Mouse (Mus musculus) heart, embryonic 10.5 days (tissue): ENCODE data around the gene Lrrfip1. TPM values are rescaled to one million over a fixed set of nuclear protein-coding genes. Genes with fewer than 3 reads are reported as not detected.
A peak's percentile ranks its signal among the peaks of the same experiment; 100 is the strongest.

ENCODE experiments used
- DNase-seq: peaks from one replicate; pipeline ENCODE4 v3.0.0-alpha.2; 2017; ENCODE audit warnings: low spot score
- H3K27ac ChIP-seq: fragments of 300-500 bp; sonication (generic); 2 replicates; pipeline ENCODE4 v1.5.1; 2016; ENCODE audit warnings: mild to moderate bottlenecking
- H3K27me3 ChIP-seq: fragments of 300-500 bp; sonication (generic); 2 replicates; pipeline ENCODE4 v1.6.1; 2016; ENCODE audit warnings: mild to moderate bottlenecking; ENCODE audit not compliant: poor library complexity, insufficient read depth, severe bottlenecking
- H3K36me3 ChIP-seq: fragments of 300-500 bp; sonication (generic); 2 replicates; pipeline ENCODE4 v1.6.1; 2016; ENCODE audit warnings: mild to moderate bottlenecking, moderate library complexity
- H3K4me1 ChIP-seq: fragments of 300-500 bp; sonication (generic); 2 replicates; pipeline ENCODE4 v1.6.1; 2016; ENCODE audit warnings: mild to moderate bottlenecking
- H3K4me3 ChIP-seq: fragments of 300-500 bp; sonication (generic); 2 replicates; pipeline ENCODE4 v1.5.1; 2016; ENCODE audit warnings: mild to moderate bottlenecking, moderate library complexity
- H3K9me3 ChIP-seq: fragments of 300-500 bp; sonication (generic); 2 replicates; pipeline ENCODE4 v1.6.1; 2016; ENCODE audit warnings: mild to moderate bottlenecking, moderate library complexity
- WGBS: fragments of 180-500 bp; shearing (Covaris S2); methylation state at CpG from one replicate; pipeline ENCODE4 v1.1.7; 2016; 5-methylcytosine and 5-hydroxymethylcytosine counted together
- polyA plus RNA-seq: library from polyadenylated mRNA; unstranded; fragments of >200 nt; fragmentation: Nextera tagmentation; extraction: Ambion mirVana; gene quantifications from 2 replicates; pipeline ENCODE4 v1.2.1, GENCODE M21; 2016

Lrrfip1 gene
- polyA plus RNA-seq, 1 experiment from 2014 or later, result 91.6 TPM

DNA sequence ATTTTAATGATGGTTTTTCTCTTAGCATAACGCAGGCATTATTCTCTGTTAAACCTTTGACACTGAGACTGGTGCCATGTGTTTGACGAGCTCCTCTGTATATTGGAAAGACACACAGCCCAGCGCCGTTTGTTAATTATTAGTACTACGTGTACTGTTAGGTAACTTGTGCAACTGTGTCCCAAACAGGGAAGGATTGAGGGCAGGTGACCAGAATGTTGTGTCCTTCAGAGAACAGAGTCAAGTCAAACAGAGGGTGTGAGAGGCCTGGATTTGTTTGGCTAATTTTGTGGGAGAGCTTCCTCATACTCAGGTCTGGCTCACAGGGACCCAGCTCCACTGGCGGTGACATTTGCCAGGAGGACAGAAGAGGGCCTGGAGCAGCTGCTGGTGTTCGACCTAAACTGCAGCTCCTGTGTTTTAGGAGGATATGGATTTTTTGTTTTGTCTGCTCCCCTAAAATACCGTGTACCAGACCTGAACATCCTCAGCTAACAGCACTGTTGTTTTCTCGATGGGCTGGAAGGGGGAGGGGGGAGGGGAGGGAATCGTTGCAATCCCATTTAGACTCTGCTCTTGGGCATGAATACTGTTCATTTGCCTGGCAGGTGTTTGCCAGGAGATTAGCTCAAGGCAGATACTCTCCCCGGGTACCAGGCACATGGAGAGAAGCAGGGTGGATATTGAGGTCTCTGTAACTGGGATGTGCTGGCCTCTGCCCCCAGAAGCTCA is 103.3 kb downstream of the Lrrfip1 start:
- H3K27ac ChIP-seq, result 0 out of 2 replicates have a peak overlapping the region, but pooled peaks have one; percentile 22
- no peaks in the 10 kb centered on the region for H3K9me3 ChIP-seq
- no peak for DNase-seq
- no peak overlapping the region for H3K4me3 ChIP-seq
- peaks cover 64% of the 10 kb centered on the region for H3K36me3 ChIP-seq
- peaks cover 23% of the 10 kb centered on the region for H3K4me1 ChIP-seq
- no peaks in the 10 kb centered on the region for H3K27me3 ChIP-seq
- 81% methylated on average over 11 of the region's 11 CpGs for WGBS

DNA sequence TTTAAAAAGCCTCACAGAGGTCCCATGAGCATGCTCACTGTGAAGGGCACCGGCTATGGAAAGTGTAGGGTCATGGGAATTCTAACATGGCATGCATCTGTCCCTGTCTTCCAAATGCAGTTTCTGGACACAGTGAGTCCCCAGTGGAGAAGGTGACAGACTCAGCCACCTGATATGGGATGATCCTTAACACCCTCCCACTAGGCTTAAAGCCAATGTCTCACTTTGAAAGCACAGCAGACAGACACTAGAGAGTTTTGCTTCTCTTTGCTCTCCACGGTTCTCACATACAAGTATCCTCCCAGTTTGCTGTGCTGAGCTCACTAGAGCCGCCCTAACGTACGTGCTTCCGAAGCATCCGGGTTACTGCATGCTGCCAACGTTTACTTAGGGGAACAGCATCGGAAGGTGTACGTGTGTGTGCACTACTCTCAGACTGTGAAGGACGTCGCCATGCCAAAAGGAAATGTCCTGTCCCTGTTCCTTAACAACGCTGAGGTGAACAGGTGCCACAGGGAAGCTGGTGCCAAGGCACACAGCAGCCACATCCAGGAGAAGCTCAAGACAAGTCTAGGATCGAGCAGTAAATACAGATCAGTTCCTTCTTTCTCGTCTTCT is 104.9 kb downstream of the Lrrfip1 start:
- Histone ChIP-seq H3K27me3 (no peaks in the 10 kb centered on the region), H3K9me3 (no peaks in the 10 kb centered on the region), H3K4me3 (no peak overlapping the region), H3K27ac (no peak overlapping the region), H3K4me1 (peaks cover 22% of the 10 kb centered on the region), H3K36me3 (peaks cover 68% of the 10 kb centered on the region)
- 92% methylated on average over 15 of the region's 15 CpGs for WGBS
- DNase-seq, result no peak

DNA sequence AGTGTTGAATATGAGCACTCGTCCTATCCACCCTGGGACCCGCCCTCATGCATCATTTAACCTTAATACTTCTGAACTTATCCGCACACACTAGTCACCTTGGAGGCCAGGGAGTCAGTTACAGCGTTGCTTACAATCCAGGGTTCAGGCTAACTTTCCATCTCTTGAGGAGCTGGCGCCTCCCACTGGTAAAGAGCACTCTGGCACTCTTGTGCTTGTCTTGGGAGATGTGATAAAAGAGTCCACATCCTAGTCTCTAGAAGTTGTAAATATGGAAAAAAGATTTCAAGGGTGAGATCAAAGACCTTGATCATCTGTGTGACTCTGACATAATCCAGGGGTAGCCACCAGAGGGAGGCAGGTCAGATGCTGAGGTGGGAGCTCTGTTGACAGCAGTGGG is 109.0 kb downstream of the Lrrfip1 start:
- 57% methylated on average over 5 of the region's 5 CpGs for WGBS
- Histone ChIP-seq H3K4me1 (peaks cover 42% of the 10 kb centered on the region), H3K9me3 (no peaks in the 10 kb centered on the region), H3K27me3 (no peaks in the 10 kb centered on the region), H3K4me3 (no peak overlapping the region), H3K36me3 (peaks cover 65% of the 10 kb centered on the region), H3K27ac (no peak overlapping the region)
- DNase-seq, result no peak

DNA sequence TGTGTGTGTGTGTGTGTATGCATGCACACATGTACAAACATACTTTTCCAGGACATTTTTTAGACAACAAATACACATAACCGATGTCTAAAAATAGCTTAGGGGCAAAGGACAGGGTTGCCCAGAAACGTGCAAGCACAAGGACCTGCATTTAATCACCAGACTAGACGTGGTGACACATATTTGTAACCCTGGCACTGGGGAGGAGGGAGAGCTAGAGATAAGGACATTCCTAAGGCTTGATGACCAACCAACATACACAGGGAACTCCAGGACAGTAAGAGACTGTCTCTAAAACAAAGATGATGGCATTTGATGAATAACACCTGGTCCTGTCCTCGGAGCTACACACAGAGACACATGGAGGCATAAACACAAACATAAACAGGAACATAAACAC is 110.8 kb downstream of the Lrrfip1 start:
- Histone ChIP-seq H3K27me3 (no peaks in the 10 kb centered on the region), H3K9me3 (no peaks in the 10 kb centered on the region), H3K36me3 (peaks cover 66% of the 10 kb centered on the region), H3K4me3 (no peak overlapping the region), H3K4me1 (peaks cover 42% of the 10 kb centered on the region), H3K27ac (peak overlapping the region; percentile 69)
- peak; percentile 82 for DNase-seq
- 12% methylated on average over 4 of the region's 4 CpGs for WGBS

DNA sequence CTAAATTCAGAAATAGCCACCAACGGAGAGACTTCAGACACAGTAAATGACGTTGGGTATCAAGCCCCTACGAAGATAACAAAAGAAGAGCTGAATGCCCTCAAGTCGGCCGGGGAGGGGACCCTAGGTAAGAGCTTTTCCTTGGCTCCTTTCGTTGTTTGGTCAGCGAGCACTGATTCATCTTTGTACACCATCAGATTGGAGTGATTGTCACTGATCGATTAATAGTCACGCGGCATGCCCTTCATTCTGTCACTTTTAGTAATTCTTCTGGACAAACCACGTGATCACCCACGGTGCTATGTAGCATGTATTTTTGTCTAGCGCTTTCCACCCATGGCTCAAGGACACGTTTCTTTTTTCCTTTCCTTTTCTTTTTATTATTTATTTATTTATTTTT is 113.6 kb downstream of the Lrrfip1 start:
- 88% methylated on average over 14 of the region's 14 CpGs for WGBS
- no peaks in the 10 kb centered on the region for H3K27me3 ChIP-seq
- no peak for DNase-seq
- H3K27ac ChIP-seq, result no peak overlapping the region
- peaks cover 36% of the 10 kb centered on the region for H3K4me1 ChIP-seq
- no peak overlapping the region for H3K4me3 ChIP-seq
- H3K9me3 ChIP-seq, result no peaks in the 10 kb centered on the region
- H3K36me3 ChIP-seq, result peaks cover 62% of the 10 kb centered on the region

DNA sequence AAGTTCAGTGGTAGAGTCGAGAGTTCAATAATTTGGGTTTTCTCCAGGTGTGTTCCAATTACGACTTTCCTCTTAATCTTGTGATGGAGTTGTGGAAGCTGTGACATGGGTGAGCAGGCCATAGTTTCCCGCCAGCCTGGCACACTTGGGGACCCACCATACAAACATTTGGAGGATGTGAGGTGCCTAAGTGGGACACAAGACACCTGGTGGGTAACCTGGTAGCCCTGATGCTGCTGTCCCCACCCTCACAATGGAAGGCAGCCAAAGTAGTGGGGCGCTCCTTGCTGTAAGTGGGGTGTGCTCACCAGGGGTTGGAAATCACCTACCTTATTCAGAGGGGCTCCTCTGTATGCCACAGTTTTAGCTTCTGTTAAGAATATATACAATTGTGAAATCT is 114.1 kb downstream of the Lrrfip1 start:
- no peaks in the 10 kb centered on the region for H3K27me3 ChIP-seq
- no peak overlapping the region for H3K4me3 ChIP-seq
- no peak overlapping the region for H3K27ac ChIP-seq
- DNase-seq, result no peak
- peaks cover 62% of the 10 kb centered on the region for H3K36me3 ChIP-seq
- H3K9me3 ChIP-seq, result no peaks in the 10 kb centered on the region
- H3K4me1 ChIP-seq, result peaks cover 32% of the 10 kb centered on the region
- 91% methylated on average over 4 of the region's 4 CpGs for WGBS

DNA sequence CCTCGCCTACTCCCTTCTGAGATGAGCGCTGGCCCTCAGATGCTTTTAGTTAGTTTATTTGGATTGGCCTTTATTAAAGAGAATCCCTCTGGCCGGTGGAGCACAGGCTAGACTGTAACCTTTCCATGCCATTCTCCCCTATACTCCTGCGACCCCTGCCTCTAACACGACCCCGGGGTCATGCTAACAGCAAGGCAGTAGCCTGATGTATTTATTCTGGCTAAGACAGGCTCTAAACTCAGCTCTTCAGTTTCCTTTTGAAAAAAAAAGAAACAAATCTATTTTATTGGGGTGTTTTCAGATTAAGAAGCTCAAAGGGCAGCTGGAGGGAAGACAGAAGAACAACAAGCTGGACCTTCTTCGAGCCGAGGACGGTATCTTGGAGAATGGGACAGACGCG is 123.6 kb downstream of the Lrrfip1 start:
- H3K36me3 ChIP-seq, result peaks cover 82% of the 10 kb centered on the region
- no peak overlapping the region for H3K4me3 ChIP-seq
- DNase-seq, result no peak
- no peaks in the 10 kb centered on the region for H3K9me3 ChIP-seq
- no peak overlapping the region for H3K27ac ChIP-seq
- no peaks in the 10 kb centered on the region for H3K4me1 ChIP-seq
- no peaks in the 10 kb centered on the region for H3K27me3 ChIP-seq
- WGBS, result 92% methylated on average over 11 of the region's 11 CpGs

DNA sequence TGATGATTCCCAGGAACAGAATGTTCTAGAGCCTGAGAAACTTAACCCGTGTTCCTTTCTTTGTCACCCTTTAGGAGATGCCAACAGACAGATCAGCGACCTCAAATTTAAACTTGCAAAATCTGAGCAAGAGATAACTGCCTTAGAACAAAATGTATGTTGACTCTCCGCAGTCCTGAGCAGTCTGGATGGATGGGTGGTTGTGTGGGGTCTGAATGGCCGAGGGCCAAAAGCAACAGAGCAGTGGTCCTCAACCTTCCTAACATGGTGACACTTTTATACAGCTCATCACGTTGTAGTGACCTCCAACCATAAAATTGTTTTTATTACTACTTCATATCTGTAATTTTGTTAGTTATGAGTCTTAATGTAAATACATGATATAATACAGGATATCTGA is 124.5 kb downstream of the Lrrfip1 start:
- no peak for DNase-seq
- Histone ChIP-seq H3K27ac (no peak overlapping the region), H3K4me1 (no peaks in the 10 kb centered on the region), H3K27me3 (no peaks in the 10 kb centered on the region), H3K4me3 (no peak overlapping the region), H3K36me3 (peaks cover 84% of the 10 kb centered on the region), H3K9me3 (0 out of 2 replicates have a peak, but pooled peaks cover 2% of the 10 kb centered on the region)
- WGBS, result 91% methylated on average over 5 of the region's 5 CpGs

DNA sequence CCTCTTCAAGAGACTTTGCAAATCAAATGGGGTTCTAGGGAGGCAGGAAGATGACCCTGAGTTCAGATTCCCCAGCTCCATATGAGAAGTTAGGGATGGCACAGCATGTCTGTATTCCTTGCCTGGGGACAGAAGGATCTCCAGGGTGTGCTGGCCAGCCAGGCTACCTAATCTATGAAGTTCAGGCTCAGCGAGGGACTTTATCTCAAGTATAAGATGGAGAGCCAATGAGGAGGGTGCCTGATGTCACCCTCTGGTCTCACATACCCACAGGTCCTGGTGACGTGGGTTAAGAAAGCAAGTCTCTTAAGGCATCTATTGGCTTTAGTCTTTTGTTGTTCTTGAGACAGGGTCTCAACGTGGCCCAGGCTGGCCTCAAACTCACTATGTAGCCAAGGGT is 124.9 kb downstream of the Lrrfip1 start:
- Histone ChIP-seq H3K4me3 (no peak overlapping the region), H3K9me3 (0 out of 2 replicates have a peak, but pooled peaks cover 6% of the 10 kb centered on the region), H3K27me3 (no peaks in the 10 kb centered on the region), H3K4me1 (no peaks in the 10 kb centered on the region), H3K36me3 (peaks cover 89% of the 10 kb centered on the region), H3K27ac (no peak overlapping the region)
- WGBS, result 81% methylated on average over 3 of the region's 3 CpGs
- DNase-seq, result no peak

DNA sequence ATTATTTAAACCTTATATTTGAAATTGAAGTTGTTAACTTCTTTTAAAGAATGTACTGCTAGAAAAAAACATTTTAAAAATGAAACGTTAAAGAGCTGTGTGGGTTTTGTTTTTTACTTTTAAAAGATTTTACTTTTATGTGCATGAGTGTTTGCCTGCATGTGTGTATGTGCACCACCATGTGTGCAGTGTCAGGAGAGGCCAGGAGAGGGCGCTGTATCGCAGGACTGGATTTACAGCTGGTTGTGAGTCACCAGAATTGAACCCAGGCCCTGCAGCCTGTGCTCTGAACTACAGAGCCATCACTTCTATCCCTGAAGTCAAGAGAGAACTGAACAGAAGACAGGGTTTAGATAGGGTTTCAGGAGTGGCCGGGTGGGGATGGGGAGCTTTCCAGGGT is 130.3 kb downstream of the Lrrfip1 start:
- H3K27ac ChIP-seq, result no peak overlapping the region
- WGBS, result 80% methylated on average over 4 of the region's 4 CpGs
- no peak for DNase-seq
- H3K27me3 ChIP-seq, result no peaks in the 10 kb centered on the region
- H3K4me1 ChIP-seq, result no peaks in the 10 kb centered on the region
- H3K36me3 ChIP-seq, result peaks cover 58% of the 10 kb centered on the region
- no peak overlapping the region for H3K4me3 ChIP-seq
- H3K9me3 ChIP-seq, result 0 out of 2 replicates have a peak, but pooled peaks cover 8% of the 10 kb centered on the region

DNA sequence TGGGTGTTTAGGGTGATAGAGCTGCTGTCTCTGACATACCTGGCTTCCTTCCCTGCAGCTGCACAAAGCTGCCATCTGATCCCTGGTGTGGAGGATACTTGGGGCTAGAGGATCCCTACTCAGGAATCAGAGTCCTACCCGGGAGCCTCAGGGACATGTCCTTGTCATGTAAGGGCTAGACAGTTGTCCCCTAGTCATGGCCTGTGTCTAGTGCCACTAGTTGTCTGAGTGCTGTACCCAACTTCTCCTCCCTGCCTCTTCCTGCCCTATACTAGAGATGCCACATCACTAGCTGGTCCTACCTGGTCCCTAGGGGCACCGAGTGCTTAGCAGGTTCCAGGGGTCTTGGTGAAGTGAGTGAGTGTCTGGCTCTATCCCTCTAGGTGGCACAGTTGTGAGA is 138.5 kb downstream of the Lrrfip1 start:
- no peaks in the 10 kb centered on the region for H3K27me3 ChIP-seq
- peak; percentile 52 for DNase-seq
- no peaks in the 10 kb centered on the region for H3K9me3 ChIP-seq
- no peak overlapping the region for H3K27ac ChIP-seq
- no peaks in the 10 kb centered on the region for H3K4me1 ChIP-seq
- WGBS, result 69% methylated on average over 2 of the region's 2 CpGs
- H3K36me3 ChIP-seq, result no peaks in the 10 kb centered on the region
- no peak overlapping the region for H3K4me3 ChIP-seq

DNA sequence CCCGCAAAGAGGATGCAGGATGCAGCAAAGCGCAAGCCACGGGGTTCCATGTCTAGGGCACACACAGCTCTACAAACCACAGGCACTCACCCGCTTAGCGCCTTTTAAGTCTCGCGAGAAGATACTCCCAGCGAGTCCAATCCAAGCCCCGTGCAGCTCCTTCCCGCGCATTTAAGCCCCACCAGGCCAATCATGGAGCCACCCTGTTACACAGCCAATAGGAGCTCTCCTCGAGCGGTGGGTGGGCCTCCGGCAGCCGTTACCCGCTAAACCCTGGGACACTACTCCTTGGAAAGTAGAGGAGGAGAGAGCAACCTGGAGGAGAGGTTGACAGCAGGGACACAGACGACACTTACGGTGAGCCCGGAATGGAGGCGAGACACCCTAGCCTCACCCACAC is 146.3 kb downstream of the Lrrfip1 start, which contains the start of gene Rbm44:
Rbm44 (plus strand) TSS at position 277 of the 400 bp plus-strand sequence.
- Histone ChIP-seq H3K36me3 (no peaks in the 10 kb centered on the region), H3K27me3 (no peaks in the 10 kb centered on the region), H3K9me3 (no peaks in the 10 kb centered on the region), H3K27ac (no peak within 1 kb of the TSS), H3K4me3 (peak within 1 kb of the TSS; percentile 37), H3K4me1 (peaks cover 5% of the 10 kb centered on the region; the same call in 1 of the 2 replicates)
- 57% methylated on average over 20 of the region's 20 CpGs for WGBS
- DNase-seq, result peak; percentile 85

DNA sequence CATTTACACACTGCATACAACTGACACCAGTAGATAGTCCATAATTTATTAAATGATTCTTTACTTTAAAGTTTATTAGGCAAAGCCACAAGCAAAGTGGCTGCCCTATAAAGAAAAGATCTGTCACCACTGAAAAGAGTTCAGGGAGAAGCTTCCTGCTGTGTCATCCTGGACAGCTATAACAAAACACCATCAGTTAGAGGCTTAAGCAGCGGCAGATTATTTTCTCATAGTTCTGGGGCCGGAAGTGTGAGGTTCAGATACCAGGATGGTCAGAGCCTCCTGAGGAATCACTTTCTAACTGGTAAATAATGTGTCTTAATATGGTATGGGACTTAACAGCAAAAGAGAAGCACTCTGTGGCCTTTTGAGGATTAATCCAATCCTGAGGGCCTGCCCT is 153.0 kb downstream of the Lrrfip1 start:
- H3K9me3 ChIP-seq, result no peaks in the 10 kb centered on the region
- no peaks in the 10 kb centered on the region for H3K36me3 ChIP-seq
- H3K27ac ChIP-seq, result no peak overlapping the region
- no peaks in the 10 kb centered on the region for H3K27me3 ChIP-seq
- DNase-seq, result no peak
- no peaks in the 10 kb centered on the region for H3K4me1 ChIP-seq
- no peak overlapping the region for H3K4me3 ChIP-seq
- 66% methylated on average over 2 of the region's 2 CpGs for WGBS
